Mouse (Mus musculus) MEL (cell line): ENCODE results near the gene Tanc1. TPM values are rescaled to one million over a fixed set of nuclear protein-coding genes. Genes with fewer than 3 reads are reported as not detected.

Experiments used
- DNase-seq: peaks from one replicate; pipeline ENCODE4 v3.0.0; 2011; ENCODE audit warnings: low read depth, low spot score
- H3K27ac ChIP-seq: 2 replicates; pipeline ENCODE4 v1.5.1; 2012; ENCODE audit warnings: low read depth, mild to moderate bottlenecking, control low read depth, low read length, moderate library complexity; ENCODE audit not compliant: control insufficient read depth
- H3K27me3 ChIP-seq, 2 experiments: fragments of 150-350 bp in 1 of 2; sonication (generic) in 1 of 2; 2 replicates each; pipeline ENCODE4 v1.6.1; 2012; ENCODE audit warnings: low read length in 2 of 2, mild to moderate bottlenecking in 2 of 2, improper control_type of control experiment in 1 of 2, moderate library complexity in 1 of 2; ENCODE audit not compliant: insufficient read depth in 2 of 2, control insufficient read depth in 1 of 2
- H3K36me3 ChIP-seq, 2 experiments: 2 replicates each; pipeline ENCODE4 v1.6.1; 2012 to 2014; ENCODE audit warnings: low read length in 2 of 2, improper control_type of control experiment in 1 of 2, inconsistent platforms in 1 of 2, mild to moderate bottlenecking in 1 of 2; ENCODE audit not compliant: insufficient read depth in 2 of 2, control insufficient read depth in 1 of 2
- H3K4me1 ChIP-seq, 2 experiments: fragments of 150-350 bp in 1 of 2; sonication (generic) in 1 of 2; 2 replicates each; pipeline ENCODE4 v1.6.1; 2012; ENCODE audit warnings: low read length in 2 of 2, improper control_type of control experiment in 1 of 2, mild to moderate bottlenecking in 1 of 2; ENCODE audit not compliant: insufficient read depth in 2 of 2, control insufficient read depth in 1 of 2
- H3K4me3 ChIP-seq, 2 experiments: fragments of 150-350 bp in 1 of 2; sonication (generic) in 1 of 2; 2 replicates each; pipeline ENCODE4 v1.5.1; 2012; ENCODE audit warnings: low read depth in 2 of 2, low read length in 2 of 2, mild to moderate bottlenecking in 2 of 2, moderate library complexity in 2 of 2, control low read depth in 1 of 2, improper control_type of control experiment in 1 of 2; ENCODE audit not compliant: control insufficient read depth in 1 of 2, insufficient read depth in 1 of 2
- H3K79me2 ChIP-seq: 2 replicates; pipeline ENCODE4 v1.6.1; 2012; ENCODE audit warnings: mild to moderate bottlenecking, low read length, moderate library complexity; ENCODE audit not compliant: control insufficient read depth, poor library complexity, insufficient read depth
- H3K9ac ChIP-seq: 2 replicates; pipeline ENCODE4 v1.6.1; 2012; ENCODE audit warnings: low read depth, mild to moderate bottlenecking, control low read depth, low read length, moderate library complexity; ENCODE audit not compliant: control insufficient read depth, poor library complexity, severe bottlenecking
- H3K9me3 ChIP-seq: fragments of 150-350 bp; sonication (generic); replicated peaks from 2 replicates; pipeline ENCODE4 v1.6.1; 2012; ENCODE audit warnings: mild to moderate bottlenecking, low read length, improper control_type of control experiment, moderate library complexity; ENCODE audit not compliant: insufficient read depth
- BHLHE40 ChIP-seq: IDR thresholded peaks from 2 replicates; pipeline ENCODE4 v1.6.1; 2012; ENCODE audit warnings: low read depth, mild to moderate bottlenecking, inconsistent platforms, low read length, improper control_type of control experiment, borderline replicate concordance
- CHD2 ChIP-seq: IDR thresholded peaks from 2 replicates; pipeline ENCODE4 v1.6.1; 2011; ENCODE audit warnings: low read length, improper control_type of control experiment
- CTCF ChIP-seq, 3 experiments: IDR thresholded peaks in 2 of 3; conservative IDR thresholded peaks in 1 of 3; 2 replicates each; pipeline ENCODE4 v1.5.1; 2011 to 2012; ENCODE audit warnings: low read length in 3 of 3, low read depth in 2 of 3, mild to moderate bottlenecking in 2 of 3, improper control_type of control experiment in 1 of 3, inconsistent platforms in 1 of 3, mixed read lengths in 1 of 3, moderate library complexity in 1 of 3; ENCODE audit not compliant: control insufficient read depth in 1 of 3, insufficient read depth in 1 of 3, poor library complexity in 1 of 3, severe bottlenecking in 1 of 3
- E2F4 ChIP-seq: IDR thresholded peaks from 2 replicates; pipeline ENCODE4 v1.6.1; 2011; ENCODE audit warnings: low read depth, low read length, improper control_type of control experiment, borderline replicate concordance
- ELF1 ChIP-seq: IDR thresholded peaks from 2 replicates; pipeline ENCODE4 v1.6.1; 2014; ENCODE audit warnings: low read depth, mild to moderate bottlenecking, inconsistent platforms, low read length, improper control_type of control experiment, moderate library complexity
- EP300 ChIP-seq, 2 experiments: IDR thresholded peaks; 2 replicates each; pipeline ENCODE4 v1.6.1; 2011; ENCODE audit warnings: improper control_type of control experiment in 2 of 2, low read length in 2 of 2, low read depth in 1 of 2, mild to moderate bottlenecking in 1 of 2
- ETS1 ChIP-seq: IDR thresholded peaks from 2 replicates; pipeline ENCODE4 v1.6.1; 2012; ENCODE audit warnings: low read depth, mild to moderate bottlenecking, inconsistent platforms, low read length, improper control_type of control experiment, moderate library complexity
- GABPA ChIP-seq: IDR thresholded peaks from 2 replicates; pipeline ENCODE4 v1.6.1; 2012; ENCODE audit warnings: low read depth, mild to moderate bottlenecking, inconsistent platforms, low read length, improper control_type of control experiment, moderate library complexity
- GATA1 ChIP-seq: IDR thresholded peaks from 2 replicates; pipeline ENCODE4 v1.6.1; 2011; ENCODE audit warnings: low read depth, low read length, improper control_type of control experiment
- MAX ChIP-seq: IDR thresholded peaks from 2 replicates; pipeline ENCODE4 v1.6.1; 2011; ENCODE audit warnings: low read length, improper control_type of control experiment
- MEF2A ChIP-seq: IDR thresholded peaks from 2 replicates; pipeline ENCODE4 v1.6.1; 2014; ENCODE audit warnings: low read depth, mild to moderate bottlenecking, inconsistent platforms, low read length, improper control_type of control experiment; ENCODE audit not compliant: poor library complexity, insufficient replicate concordance, severe bottlenecking; ENCODE audit errors: extremely low read depth
- MYB ChIP-seq: IDR thresholded peaks from 2 replicates; pipeline ENCODE4 v1.6.1; 2011; ENCODE audit warnings: mild to moderate bottlenecking, low read depth, low read length, improper control_type of control experiment
- MYC ChIP-seq: IDR thresholded peaks from 2 replicates; pipeline ENCODE4 v1.6.1; 2011; ENCODE audit warnings: low read depth, mild to moderate bottlenecking, low read length, improper control_type of control experiment, moderate library complexity
- NELFE ChIP-seq: IDR thresholded peaks from 2 replicates; pipeline ENCODE4 v1.6.1; 2011; ENCODE audit warnings: low read depth, low read length, improper control_type of control experiment
- NRF1 ChIP-seq: IDR thresholded peaks from 2 replicates; pipeline ENCODE4 v1.6.1; 2014; ENCODE audit warnings: low read depth, mild to moderate bottlenecking, inconsistent platforms, low read length, improper control_type of control experiment, moderate library complexity; ENCODE audit not compliant: poor library complexity, insufficient read depth, severe bottlenecking
- POLR2AphosphoS2 ChIP-seq: IDR thresholded peaks from 2 replicates; pipeline ENCODE4 v1.6.1; 2011; ENCODE audit warnings: low read length, improper control_type of control experiment
- POLR2AphosphoS5 ChIP-seq: IDR thresholded peaks from 2 replicates; pipeline ENCODE4 v1.6.1; 2012; ENCODE audit warnings: low read depth, borderline replicate concordance, mild to moderate bottlenecking, inconsistent platforms, low read length, moderate library complexity, mixed read lengths
- SIN3A ChIP-seq: IDR thresholded peaks from 2 replicates; pipeline ENCODE4 v1.6.1; 2012; ENCODE audit warnings: low read length, improper control_type of control experiment, inconsistent platforms
- TCF12 ChIP-seq: IDR thresholded peaks from 2 replicates; pipeline ENCODE4 v1.6.1; 2014; ENCODE audit warnings: low read depth, mild to moderate bottlenecking, inconsistent platforms, low read length, improper control_type of control experiment, moderate library complexity
- USF1 ChIP-seq: IDR thresholded peaks from 2 replicates; pipeline ENCODE4 v1.6.1; 2014; ENCODE audit warnings: low read depth, mild to moderate bottlenecking, inconsistent platforms, low read length, improper control_type of control experiment, moderate library complexity
- ZKSCAN1 ChIP-seq: IDR thresholded peaks from 2 replicates; pipeline ENCODE4 v1.6.1; 2012; ENCODE audit warnings: low read depth, mild to moderate bottlenecking, inconsistent platforms, low read length, improper control_type of control experiment, moderate library complexity
- ZMIZ1 ChIP-seq: IDR thresholded peaks from 2 replicates; pipeline ENCODE4 v1.6.1; 2012; ENCODE audit warnings: low read depth, mild to moderate bottlenecking, inconsistent platforms, low read length, improper control_type of control experiment, moderate library complexity
- polyA plus RNA-seq, 2 experiments: library from polyadenylated mRNA; stranded (reverse) in 1 of 2; unstranded in 1 of 2; fragments of >175 nt in 1 of 2; fragments of >200 nt in 1 of 2; gene quantifications; 2 replicates each; pipeline versions ENCODE4 v1.2.1 to v1.2.4; 2012; ENCODE audit warnings: low replicate concordance in 2 of 2, low read depth in 1 of 2; ENCODE audit not compliant: insufficient read length in 2 of 2, insufficient read depth in 1 of 2, missing spikeins in 1 of 2
- total RNA-seq: library from RNA; depleted of rRNA; stranded (reverse); fragments of 300-350 nt; gene quantifications from 2 replicates; pipeline ENCODE4 v1.2.3, GENCODE M21; 2012

Tanc1 gene
- total and polyA plus RNA-seq, 3 experiments = 0.54 to 0.78 TPM; not detected in 1

DNA sequence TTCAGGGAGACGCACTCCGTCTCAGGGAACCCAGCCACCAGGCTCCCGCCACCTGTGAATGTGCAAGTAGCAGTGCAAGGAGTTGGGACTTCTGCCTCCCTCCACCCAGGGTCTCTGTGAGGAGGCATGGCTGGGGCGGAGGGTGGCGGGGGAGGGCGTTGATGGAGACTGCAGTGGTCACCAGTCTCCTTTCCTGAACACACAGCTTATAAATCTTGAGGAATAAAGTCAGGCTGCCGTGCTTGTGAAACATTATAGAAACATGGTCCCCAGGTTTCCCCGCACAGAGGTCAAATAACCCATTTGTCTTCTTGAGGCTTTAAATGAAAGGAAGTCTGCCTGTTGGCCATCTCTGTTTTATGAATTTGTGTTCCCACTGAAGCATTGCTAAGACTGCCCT lies 159.9 kb downstream of the Tanc1 start:
- TF ChIP-seq POLR2AphosphoS5 (no peak), GATA1 (no peak), EP300 (IDR thresholded peaks at IDR 0.05; ENCODE audit: low read depth in 1 of 2, low read length in 2 of 2) (no peak)

DNA sequence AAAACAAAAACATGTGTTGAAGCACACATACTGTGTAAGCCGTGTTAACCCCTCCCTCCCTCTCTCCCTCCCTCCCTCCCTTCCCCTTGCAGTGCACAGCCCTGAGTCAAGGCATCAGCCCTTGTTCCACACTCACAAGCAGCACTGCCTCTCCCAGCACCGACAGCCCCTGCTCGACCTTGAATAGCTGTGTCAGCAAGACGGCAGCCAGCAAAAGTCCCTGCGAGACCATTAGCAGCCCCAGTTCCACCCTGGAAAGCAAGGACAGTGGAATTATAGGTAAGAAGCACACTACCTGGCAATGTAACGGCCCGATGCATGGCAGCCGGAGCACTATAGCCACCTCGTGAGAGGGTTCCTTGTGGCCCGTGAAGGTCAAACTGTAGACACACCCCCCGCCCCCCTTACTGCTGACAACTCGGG lies 160.4 kb downstream of the Tanc1 start:
- no peak overlapping the region for H3K4me3 ChIP-seq
- H3K4me1 ChIP-seq = no peaks in the 10 kb centered on the region
- no peak overlapping the region for H3K27ac ChIP-seq
- H3K9ac ChIP-seq = no peak overlapping the region
- no peaks in the 10 kb centered on the region for H3K36me3 ChIP-seq
- TF ChIP-seq SIN3A = no peak
- no peak for TF ChIP-seq ZMIZ1
- no peak for TF ChIP-seq ELF1
- no peak for TF ChIP-seq ETS1
- TF ChIP-seq MYB = no peak
- TF ChIP-seq MAX = no peak
- TF ChIP-seq POLR2AphosphoS5 = no peak
- TF ChIP-seq ZKSCAN1 = no peak
- no peak for TF ChIP-seq MEF2A
- no peak for TF ChIP-seq NELFE
- no peak for TF ChIP-seq GABPA
- no peak for TF ChIP-seq BHLHE40
- TF ChIP-seq E2F4 = no peak
- DNase-seq = no peak
- no peaks in the 10 kb centered on the region for H3K79me2 ChIP-seq
- H3K27me3 ChIP-seq = no peaks in the 10 kb centered on the region
- H3K9me3 ChIP-seq = no peaks in the 10 kb centered on the region

More for the DNA sequence above, 159.9 kb downstream of the Tanc1 start:
- DNase-seq = no peak
- Histone ChIP-seq H3K36me3 (no peaks in the 10 kb centered on the region), H3K4me3 (no peak overlapping the region), H3K4me1 (no peaks in the 10 kb centered on the region), H3K79me2 (no peaks in the 10 kb centered on the region), H3K9me3 (no peaks in the 10 kb centered on the region), H3K27me3 (no peaks in the 10 kb centered on the region), H3K9ac (no peak overlapping the region), H3K27ac (no peak overlapping the region)

DNA sequence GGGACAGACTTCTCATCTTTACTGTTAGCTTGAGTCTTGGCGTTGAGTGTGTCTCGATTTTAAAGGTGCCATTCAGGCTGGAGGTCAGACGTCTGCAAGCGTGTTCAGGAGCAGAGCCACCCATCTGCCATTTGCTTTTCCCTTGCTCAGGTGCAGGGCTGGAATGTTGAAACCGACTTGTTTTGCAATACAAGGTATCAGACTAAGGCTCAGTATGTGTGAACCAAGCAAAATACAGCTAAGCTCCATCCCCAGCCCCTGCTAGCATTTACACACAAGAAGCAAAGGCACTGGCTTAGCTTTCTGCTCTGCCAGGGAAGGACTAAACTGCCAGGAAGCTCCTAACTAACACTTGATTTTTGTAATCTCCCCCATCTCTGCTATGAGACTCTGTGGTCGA lies 162.5 kb downstream of the Tanc1 start:
- TF ChIP-seq ELF1 (no peak), NRF1 (no peak), GABPA (no peak), ZKSCAN1 (no peak), POLR2AphosphoS2 (no peak), EP300 (IDR thresholded peaks at IDR 0.05; ENCODE audit: low read depth in 1 of 2, low read length in 2 of 2) (no peak), MAX (no peak), TCF12 (no peak), CHD2 (no peak), E2F4 (no peak), GATA1 (no peak), ZMIZ1 (no peak), MYC (no peak), MEF2A (no peak), USF1 (no peak), CTCF (IDR thresholded peaks at IDR 0.05 in 2 of 3, conservative IDR thresholded peaks at IDR 0.05 in 1 of 3; ENCODE audit: control insufficient read depth in 1 of 3, insufficient read depth in 1 of 3, low read depth in 2 of 3, low read length in 3 of 3, poor library complexity in 1 of 3, severe bottlenecking in 1 of 3) (no peak)
- DNase-seq = no peak
- H3K9me3 ChIP-seq = no peaks in the 10 kb centered on the region
- no peaks in the 10 kb centered on the region for H3K79me2 ChIP-seq
- H3K27ac ChIP-seq = no peak overlapping the region
- H3K4me1 ChIP-seq = no peaks in the 10 kb centered on the region
- no peaks in the 10 kb centered on the region for H3K27me3 ChIP-seq
- H3K36me3 ChIP-seq = no peaks in the 10 kb centered on the region
- no peak overlapping the region for H3K9ac ChIP-seq
- H3K4me3 ChIP-seq = no peak overlapping the region
